Mouse (Mus musculus): ENCODE measurements around the gene Tex33. TPM values are rescaled to one million over a fixed set of nuclear protein-coding genes. Genes with fewer than 3 reads are reported as not detected.
"Not testable (repeated sequence)": the region's sequence is repeated elsewhere in the genome, so short reads cannot be mapped to it uniquely, and the experiment has no call there.

Gene Tex33
- total RNA-seq, 2 experiments from 2014 or later, result not detected

- Histone ChIP-seq H3K4me3 (no peak overlapping the region), H3K27ac (no peak overlapping the region)
- DNase-seq, result no peak
- TF ChIP-seq CTCF (IDR thresholded peaks at IDR 0.05), result no peak
- intact Hi-C loops (cut with DNase I), result loop anchor here (2.0 kb wide), 1 partner anchor 67 kb away; no protein-coding TSS in a partner anchor
Observed at GRCm38 (mm10) chr15:78355548-78355947, 40.2 kb downstream of the Tex33 start.

- peak; percentile 68 for TF ChIP-seq CTCF (IDR thresholded peaks at IDR 0.05)
- Histone ChIP-seq H3K4me3 (no peak overlapping the region), H3K27ac (no peak overlapping the region)
- peak; percentile 47 for DNase-seq
- intact Hi-C loops (cut with DNase I), result loop anchor here (2.0 kb wide), 1 partner anchor 68 kb away; no protein-coding TSS in a partner anchor
Observed at GRCm38 (mm10) chr15:78354958-78355357, 40.8 kb downstream of the Tex33 start.

- DNase-seq, result no peak
- H3K27ac ChIP-seq, result peak overlapping the region; percentile 38; the same call in 1 of the 2 replicates
- no peak overlapping the region for H3K4me3 ChIP-seq
- TF ChIP-seq CTCF (IDR thresholded peaks at IDR 0.05), result no peak
- intact Hi-C loops (cut with DNase I), result no loop called here
Observed at GRCm38 (mm10) chr15:78351586-78352165, 44.0 kb downstream of the Tex33 start.

GRCm38 (mm10) chr15:78344567-78344966, 51.1 kb downstream of the Tex33 start:
- DNase-seq, result no peak
- no peak overlapping the region for H3K4me3 ChIP-seq
- intact Hi-C loops (cut with DNase I), result loop anchor here (5.0 kb wide), 1 partner anchor 167 kb away; no protein-coding TSS in a partner anchor
- H3K27ac ChIP-seq, result no peak overlapping the region
- TF ChIP-seq CTCF (IDR thresholded peaks at IDR 0.05), result no peak

- intact Hi-C loops (cut with DNase I), result loop anchor here (5.0 kb wide), 1 partner anchor 166 kb away; no protein-coding TSS in a partner anchor
- H3K27ac ChIP-seq, result no peak overlapping the region
- no peak for TF ChIP-seq CTCF (IDR thresholded peaks at IDR 0.05)
- DNase-seq, result no peak
- no peak overlapping the region for H3K4me3 ChIP-seq
Observed at GRCm38 (mm10) chr15:78343683-78344082, 52.0 kb downstream of the Tex33 start.

GRCm38 (mm10) chr15:78340919-78341318, 54.8 kb downstream of the Tex33 start:
- DNase-seq, H3K4me3 ChIP-seq: not testable (repeated sequence)
- H3K27ac ChIP-seq, result 0 out of 2 replicates have a peak overlapping the region, but pooled peaks have one; percentile 71
- intact Hi-C loops (cut with DNase I), result loop anchor here (1.0 to 5.0 kb wide), 2 partner anchors 84 to 164 kb away; no protein-coding TSS in a partner anchor

GRCm38 (mm10) chr15:78339627-78340423, 55.9 kb downstream of the Tex33 start:
- H3K4me3 ChIP-seq, result not testable (repeated sequence)
- peak overlapping the region; percentile 71 for H3K27ac ChIP-seq
- intact Hi-C loops (cut with DNase I), result loop anchor here (1.0 to 5.0 kb wide), 2 partner anchors 83 to 163 kb away; no protein-coding TSS in a partner anchor
- DNase-seq, result peak; percentile 69
- peak; percentile 92 for TF ChIP-seq CTCF (IDR thresholded peaks at IDR 0.05)

- no peak overlapping the region for H3K4me3 ChIP-seq
- no peak for DNase-seq
- no peak for TF ChIP-seq CTCF (IDR thresholded peaks at IDR 0.05)
- intact Hi-C loops (cut with DNase I), result no loop called here
- H3K27ac ChIP-seq, result no peak overlapping the region
Observed at GRCm38 (mm10) chr15:78334380-78334779, 61.3 kb downstream of the Tex33 start.

- TF ChIP-seq CTCF (IDR thresholded peaks at IDR 0.05), result no peak
- intact Hi-C loops (cut with DNase I), result no loop called here
- no peak for DNase-seq
- H3K4me3 ChIP-seq, result no peak overlapping the region
- no peak overlapping the region for H3K27ac ChIP-seq
Observed at GRCm38 (mm10) chr15:78332981-78333380, 62.7 kb downstream of the Tex33 start.

- H3K27ac ChIP-seq, result no peak overlapping the region
- no peak overlapping the region for H3K4me3 ChIP-seq
- DNase-seq, result no peak
- intact Hi-C loops (cut with DNase I), result no loop called here
- no peak for TF ChIP-seq CTCF (IDR thresholded peaks at IDR 0.05)
Observed at GRCm38 (mm10) chr15:78331523-78332340, 64.0 kb downstream of the Tex33 start.

GRCm38 (mm10) chr15:78330706-78331105, 65.0 kb downstream of the Tex33 start:
- no peak for TF ChIP-seq CTCF (IDR thresholded peaks at IDR 0.05)
- no peak for DNase-seq
- Histone ChIP-seq H3K4me3 (no peak overlapping the region), H3K27ac (no peak overlapping the region)
- intact Hi-C loops (cut with DNase I), result no loop called here

GRCm38 (mm10) chr15:78329972-78330371, 65.7 kb downstream of the Tex33 start:
- DNase-seq; intact Hi-C loops (cut with DNase I); H3K4me3 ChIP-seq; H3K27ac ChIP-seq: not testable (repeated sequence)
